Mouse (Mus musculus) megakaryocyte-erythroid progenitor cell, adult 5-6 weeks (primary cell): Measurements from ENCODE around the gene March6. TPM values are rescaled to one million over a fixed set of nuclear protein-coding genes. Genes with fewer than 3 reads are reported as not detected.

Source experiments
- ATAC-seq: replicated peaks from 2 replicates; pipeline ENCODE4 v1.8.0; 2016; ENCODE audit warnings: mild to moderate bottlenecking, inconsistent platforms; ENCODE audit not compliant: severe bottlenecking, poor library complexity, low FRiP score, low TSS enrichment
- total RNA-seq, 2 experiments: library from RNA; stranded (forward) in 1 of 2; stranded (reverse) in 1 of 2; fragments of 200-1000, 215-1000 nt in 1 of 2; fragments of >200 nt in 1 of 2; fragmentation: Nextera tagmentation in 1 of 2; gene quantifications; 2 replicates each; pipeline ENCODE4 v1.2.3; 2014 to 2017

The March6 gene
- total RNA-seq (2014; fragmentation: Nextera tagmentation) (57.2 and 60.8 TPM in 2 replicates), total RNA-seq (2017) (53.1 and 62.4 TPM in 2 replicates)

- peak; percentile 14; the same call in 1 of the 2 replicates for ATAC-seq
These were observed at the start of gene March6 for GRCm38 (mm10) chr15:31530659-31531445. TSS of gene March6 (minus strand) at chr15:31531053.

DNA sequence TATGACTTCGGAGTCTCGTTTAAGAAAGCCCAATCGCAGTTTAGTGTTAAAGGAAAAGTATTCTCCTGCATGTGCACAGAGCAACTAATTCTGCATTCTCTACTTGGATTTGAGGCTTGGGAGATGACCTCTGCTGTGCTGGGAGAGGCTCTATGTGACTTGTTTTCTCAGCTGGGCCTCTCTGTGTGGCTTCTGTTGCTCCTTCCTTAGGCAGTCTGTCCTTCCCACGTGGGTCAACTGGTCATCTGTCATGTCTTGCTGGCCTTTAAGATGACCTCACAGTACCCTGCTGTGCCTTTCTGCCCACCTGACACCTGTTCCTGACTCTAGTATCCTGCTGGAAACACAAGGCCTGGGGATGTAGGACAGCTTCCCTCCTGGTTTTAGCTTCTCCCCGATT, 45.2 kb upstream of the March6 start:
- ATAC-seq = no peak

DNA sequence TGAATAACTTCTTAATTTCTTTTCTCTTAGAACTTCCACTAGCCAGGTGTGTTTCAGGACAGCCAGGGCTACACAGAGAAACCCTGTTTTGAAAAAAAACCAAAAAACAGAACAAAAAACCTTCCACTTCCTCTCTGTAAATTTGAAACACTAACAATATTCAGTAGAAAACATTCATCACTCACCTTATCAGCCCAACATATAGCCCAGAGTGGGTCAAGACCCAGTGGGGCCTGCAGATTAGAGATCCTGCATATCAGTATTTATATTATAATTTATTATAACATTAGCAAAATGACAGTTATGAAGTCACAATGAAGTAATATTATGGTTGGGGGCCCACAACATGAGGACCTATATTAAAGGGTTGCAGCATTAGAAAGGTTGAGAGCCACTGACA, 42.8 kb upstream of the March6 start:
- ATAC-seq = peak; percentile 51

GRCm38 (mm10) chr15:31573287-31573686, 42.4 kb upstream of the March6 start:
- peak; percentile 69 for ATAC-seq

DNA sequence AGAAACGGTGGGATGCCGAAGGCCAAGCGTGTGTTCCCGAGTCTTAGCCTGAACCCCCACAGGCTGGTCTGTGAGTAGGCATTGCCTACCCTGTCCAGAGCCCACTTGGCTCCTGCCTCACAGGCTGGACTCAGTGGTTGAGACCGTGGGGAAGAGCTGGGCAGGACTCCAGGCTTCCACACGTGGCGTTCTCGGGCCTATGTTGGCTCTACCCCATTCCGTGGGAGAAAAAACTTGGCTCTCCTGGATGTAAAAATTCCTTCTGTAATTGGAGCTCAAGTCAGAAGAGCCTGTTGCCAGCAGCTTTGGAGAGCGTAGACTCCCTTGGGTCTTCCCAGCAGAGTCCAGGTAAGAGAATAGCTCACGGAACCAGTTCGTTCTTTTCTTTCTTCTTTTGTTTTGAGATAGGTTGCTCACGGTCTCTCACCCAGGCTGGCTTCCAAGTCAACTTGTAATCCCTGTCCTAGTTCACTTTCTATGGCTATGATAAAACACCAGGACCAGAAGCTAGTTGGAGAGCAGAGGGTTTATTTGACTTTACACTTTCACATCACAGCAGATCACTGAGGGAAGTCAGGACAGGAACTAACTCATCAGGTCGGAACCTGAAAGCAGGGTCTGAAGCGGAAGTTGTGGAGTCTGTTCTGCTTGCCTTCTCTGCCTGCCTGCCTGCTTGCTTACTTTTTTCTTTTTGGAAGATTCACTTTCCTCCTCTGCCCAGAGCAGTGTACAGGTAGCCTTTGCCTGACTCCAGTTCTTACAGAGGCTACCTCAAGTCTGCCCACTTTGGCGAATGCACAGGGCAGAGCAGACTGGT, 41.3 kb upstream of the March6 start:
- no peak for ATAC-seq

DNA sequence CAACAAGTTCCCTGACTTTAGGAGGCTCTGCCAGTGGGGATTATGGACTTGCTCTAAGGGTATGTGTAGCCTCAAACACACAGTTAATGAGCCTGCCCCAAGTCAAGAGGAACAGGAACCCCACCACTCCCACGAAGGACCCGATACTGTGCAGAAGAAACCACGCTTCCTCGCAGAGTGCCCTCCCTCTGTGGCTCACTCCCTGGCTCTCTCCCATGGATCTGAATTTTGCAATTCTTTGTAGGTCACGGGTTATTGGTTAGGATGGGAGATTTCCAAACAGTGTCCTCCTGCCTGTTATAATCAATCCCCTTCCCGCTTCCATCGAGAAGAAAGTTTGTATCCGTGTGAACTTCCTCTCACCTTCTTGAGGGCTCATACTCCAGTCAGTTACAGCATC, 40.1 kb upstream of the March6 start:
- ATAC-seq = no peak

DNA sequence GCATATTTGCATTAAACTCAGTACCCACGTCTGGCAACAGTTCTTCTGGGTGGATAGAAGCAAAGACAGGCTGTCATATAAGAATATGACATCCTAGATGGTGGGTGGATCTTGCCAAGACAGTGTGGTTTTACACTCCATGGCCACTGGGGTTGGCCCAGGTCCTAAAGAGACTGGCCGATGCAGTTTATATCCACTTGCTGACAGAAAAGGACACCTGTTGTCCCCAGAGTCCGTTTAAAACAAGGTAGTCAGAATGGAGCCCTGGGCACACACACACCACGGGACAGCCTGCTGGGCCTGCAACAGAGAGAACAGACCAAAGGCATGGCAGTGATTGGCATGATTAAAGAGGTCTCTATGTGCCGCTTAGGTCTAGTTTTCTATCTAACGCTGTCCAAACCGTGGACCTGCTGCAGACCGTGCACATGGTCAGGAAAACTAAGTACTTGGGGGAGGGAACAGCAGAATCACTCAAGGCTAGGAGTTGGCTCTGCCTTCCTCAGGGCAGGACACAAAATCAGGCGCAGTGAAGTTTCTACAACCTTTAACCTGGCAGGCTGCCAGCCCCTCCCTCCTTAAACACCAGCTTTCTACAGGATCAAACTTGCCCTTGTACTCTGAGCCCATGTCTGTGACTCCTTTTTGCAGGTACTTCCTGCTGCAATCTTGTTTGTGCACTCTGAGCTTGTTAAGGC, 38.6 kb upstream of the March6 start:
- ATAC-seq = no peak; the same call in 1 of the 2 replicates

GRCm38 (mm10) chr15:31568581-31568996, 37.7 kb upstream of the March6 start:
- no peak for ATAC-seq

DNA sequence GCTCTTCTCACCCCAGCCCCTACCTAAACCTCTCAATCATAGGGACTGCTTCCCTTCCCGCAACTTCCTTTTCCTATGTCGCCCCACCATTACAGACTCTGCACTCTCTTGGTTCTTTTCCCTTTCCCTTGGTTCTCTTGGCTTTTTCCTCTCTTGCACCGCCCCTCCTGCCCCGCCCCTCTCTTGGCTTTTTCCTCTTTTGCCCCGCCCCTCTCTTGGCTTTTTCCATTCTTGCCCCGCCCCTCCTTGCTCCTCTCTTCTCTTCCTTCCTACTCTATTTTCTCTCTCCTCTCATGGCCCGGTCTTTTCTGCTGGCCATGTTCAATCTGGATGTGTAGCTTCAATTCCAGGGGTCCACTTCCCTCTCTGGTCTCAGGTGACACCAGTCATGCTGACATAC, 36.6 kb upstream of the March6 start:
- no peak for ATAC-seq

GRCm38 (mm10) chr15:31565786-31566185, 34.9 kb upstream of the March6 start:
- ATAC-seq = no peak

- no peak for ATAC-seq
These were observed 34.3 kb upstream of the March6 start, which contains the start of gene Cmbl for GRCm38 (mm10) chr15:31565184-31565583. TSS of gene Cmbl (plus strand) at chr15:31565389.

DNA sequence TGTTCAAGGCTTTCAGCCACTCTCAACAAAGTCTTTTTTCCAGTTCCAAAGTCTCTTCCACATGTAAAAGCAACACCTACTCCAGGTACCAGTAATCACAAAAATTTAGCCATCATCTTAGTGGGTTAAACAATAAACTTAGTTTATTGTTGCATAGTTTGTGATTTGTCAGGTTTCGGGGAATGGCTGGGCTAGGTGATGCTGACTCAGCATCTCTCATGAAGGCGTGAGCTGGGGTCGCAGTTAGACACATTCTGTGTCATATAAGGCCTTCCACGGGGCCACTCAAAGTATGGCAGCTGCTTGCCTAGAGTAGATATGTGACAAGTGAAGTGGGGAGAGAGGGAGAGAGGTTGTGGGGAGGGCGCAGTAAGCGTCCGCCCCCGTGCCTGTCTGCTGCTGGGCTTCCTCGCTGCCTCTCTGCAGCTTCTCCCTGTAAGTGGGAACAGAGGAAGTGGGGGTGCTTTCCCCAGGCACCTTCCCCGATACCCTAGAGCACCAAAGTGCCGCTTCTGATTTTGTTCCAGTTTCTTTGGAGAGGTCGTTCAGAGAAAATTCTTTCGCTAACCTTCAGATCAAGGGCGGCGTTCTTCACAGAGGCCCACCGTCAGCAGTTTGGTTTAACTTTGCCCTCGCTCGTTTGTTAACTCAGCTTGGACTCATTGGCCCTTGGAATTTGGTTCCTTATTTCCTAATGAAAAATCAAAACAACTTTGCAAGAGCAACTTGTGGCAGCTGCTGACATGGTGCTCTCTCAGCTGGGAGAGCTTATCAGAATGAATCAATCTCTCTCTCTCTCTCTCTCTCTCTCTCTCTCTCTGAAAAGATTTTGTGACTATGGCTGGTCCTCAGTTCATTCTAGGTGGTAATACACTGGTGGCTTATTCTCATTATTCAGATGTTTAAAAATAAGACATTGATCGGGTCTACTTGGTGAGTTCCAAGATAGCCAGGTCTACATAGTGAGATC, 33.0 kb upstream of the March6 start:
- ATAC-seq = no peak

DNA sequence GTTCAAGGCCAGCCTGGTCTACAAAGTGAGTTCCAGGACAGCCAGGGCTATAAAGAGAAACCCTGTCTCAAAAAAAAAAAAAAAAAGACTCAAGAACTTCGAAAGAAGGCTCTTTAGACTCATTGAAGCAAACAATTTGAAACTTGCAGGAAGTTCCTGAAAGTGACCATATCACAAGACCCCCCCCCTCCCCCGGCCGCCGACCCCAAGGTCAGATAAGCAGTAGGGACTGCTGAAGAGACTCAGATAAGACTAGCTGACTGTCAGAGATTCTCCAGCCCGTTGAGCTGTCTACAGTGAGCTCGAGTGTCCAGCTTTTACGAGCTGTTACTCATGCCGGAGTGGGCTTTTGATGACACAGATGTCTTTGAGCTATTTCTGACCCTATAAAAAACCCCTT, 32.0 kb upstream of the March6 start:
- ATAC-seq = 0 out of 2 replicates have a peak, but pooled peaks have one; percentile 38

- no peak for ATAC-seq
These were observed 31.1 kb upstream of the March6 start for GRCm38 (mm10) chr15:31561976-31562375.

GRCm38 (mm10) chr15:31561390-31561789, 30.5 kb upstream of the March6 start:
- no peak for ATAC-seq

DNA sequence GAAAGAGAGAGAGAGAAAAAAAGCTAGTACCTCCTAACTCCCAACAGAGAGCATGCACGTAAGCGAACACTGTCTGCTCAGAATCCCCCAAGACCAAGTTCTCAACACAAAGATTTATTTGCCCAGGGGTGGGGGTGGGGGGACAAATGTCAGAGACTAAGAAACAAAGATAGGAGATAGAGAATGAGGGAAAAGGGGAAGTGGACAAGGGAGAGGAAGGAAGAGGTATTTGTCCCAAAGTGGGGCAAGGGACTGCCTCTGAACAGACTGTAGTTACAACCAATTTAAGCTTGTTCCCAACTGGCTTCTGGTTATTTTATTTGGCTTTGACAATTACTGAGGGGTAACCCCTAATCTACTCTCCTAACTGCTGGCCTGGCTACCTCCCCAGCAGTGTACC, 24.0 kb upstream of the March6 start:
- ATAC-seq = no peak

DNA sequence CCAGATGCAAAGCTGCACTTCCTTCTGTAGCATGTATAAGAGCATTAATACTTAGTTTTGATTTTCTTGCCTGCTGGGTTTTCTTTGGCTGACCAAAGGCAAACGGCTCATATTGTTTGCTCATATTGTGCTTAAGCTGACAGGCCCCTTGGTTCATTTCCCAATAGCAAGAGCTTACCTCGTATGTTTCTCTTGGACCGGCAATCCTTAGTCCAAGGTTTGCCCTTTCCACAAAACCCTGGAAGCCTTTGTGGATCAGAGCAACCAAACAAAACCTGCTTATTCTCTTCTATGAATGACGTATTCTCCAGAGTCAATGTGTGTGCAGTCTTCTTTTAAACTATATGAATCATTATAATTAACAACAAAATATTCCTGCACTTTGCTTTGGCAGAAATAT, 19.5 kb upstream of the March6 start:
- ATAC-seq = no peak

DNA sequence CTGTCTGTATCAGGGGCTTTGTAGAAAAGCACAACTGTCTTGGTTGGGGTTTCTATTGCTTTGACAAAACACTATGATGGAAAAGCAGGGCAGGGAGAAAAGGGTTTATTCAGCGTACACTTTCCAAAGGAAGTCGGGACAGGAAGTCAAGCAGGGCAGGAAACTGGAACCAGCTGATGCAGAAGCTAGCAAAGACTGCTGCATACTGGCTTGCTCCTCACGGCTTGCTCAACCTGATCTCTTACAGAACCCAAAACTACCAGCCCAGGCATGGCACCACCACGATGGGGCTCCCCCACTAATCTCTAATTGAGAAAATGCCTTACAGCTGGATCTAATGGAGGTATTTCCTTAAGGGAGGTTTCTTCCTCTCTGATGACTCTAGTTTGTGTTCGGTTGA, 16.6 kb upstream of the March6 start:
- ATAC-seq = no peak

DNA sequence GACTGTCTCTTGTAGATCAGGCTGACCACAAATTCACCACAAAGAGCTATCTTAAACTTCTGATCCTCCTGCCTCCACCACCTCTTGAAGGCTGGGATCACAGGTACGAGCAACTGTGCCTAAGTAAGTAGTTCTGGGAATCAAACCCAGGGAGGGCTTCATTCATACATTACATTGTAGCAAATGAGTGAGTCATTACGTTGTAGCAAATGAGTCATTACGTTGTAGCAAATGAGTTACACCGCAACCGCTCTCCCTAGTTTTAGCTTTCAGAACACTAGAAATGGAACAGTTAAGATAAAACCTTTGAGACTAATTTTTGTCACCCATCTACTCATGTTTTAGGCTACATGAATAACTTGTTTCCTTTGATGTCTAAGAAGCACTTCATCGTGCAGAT, 15.4 kb upstream of the March6 start:
- no peak for ATAC-seq
